Mouse (Mus musculus) MEL (cell line): ENCODE results near the gene 1700021F05Rik. TPM values are rescaled to one million over a fixed set of nuclear protein-coding genes. Genes with fewer than 3 reads are reported as not detected.

Experiments
- DNase-seq: peaks from one replicate; pipeline ENCODE4 v3.0.0; 2011; ENCODE audit warnings: low read depth, low spot score
- H3K27ac ChIP-seq: 2 replicates; pipeline ENCODE4 v1.5.1; 2012; ENCODE audit warnings: low read depth, mild to moderate bottlenecking, control low read depth, low read length, moderate library complexity; ENCODE audit not compliant: control insufficient read depth
- H3K27me3 ChIP-seq, 2 experiments: fragments of 150-350 bp in 1 of 2; sonication (generic) in 1 of 2; 2 replicates each; pipeline ENCODE4 v1.6.1; 2012; ENCODE audit warnings: low read length in 2 of 2, mild to moderate bottlenecking in 2 of 2, improper control_type of control experiment in 1 of 2, moderate library complexity in 1 of 2; ENCODE audit not compliant: insufficient read depth in 2 of 2, control insufficient read depth in 1 of 2
- H3K36me3 ChIP-seq, 2 experiments: 2 replicates each; pipeline ENCODE4 v1.6.1; 2012 to 2014; ENCODE audit warnings: low read length in 2 of 2, improper control_type of control experiment in 1 of 2, inconsistent platforms in 1 of 2, mild to moderate bottlenecking in 1 of 2; ENCODE audit not compliant: insufficient read depth in 2 of 2, control insufficient read depth in 1 of 2
- H3K4me1 ChIP-seq, 2 experiments: fragments of 150-350 bp in 1 of 2; sonication (generic) in 1 of 2; 2 replicates each; pipeline ENCODE4 v1.6.1; 2012; ENCODE audit warnings: low read length in 2 of 2, improper control_type of control experiment in 1 of 2, mild to moderate bottlenecking in 1 of 2; ENCODE audit not compliant: insufficient read depth in 2 of 2, control insufficient read depth in 1 of 2
- H3K4me3 ChIP-seq, 2 experiments: fragments of 150-350 bp in 1 of 2; sonication (generic) in 1 of 2; 2 replicates each; pipeline ENCODE4 v1.5.1; 2012; ENCODE audit warnings: low read depth in 2 of 2, low read length in 2 of 2, mild to moderate bottlenecking in 2 of 2, moderate library complexity in 2 of 2, control low read depth in 1 of 2, improper control_type of control experiment in 1 of 2; ENCODE audit not compliant: control insufficient read depth in 1 of 2, insufficient read depth in 1 of 2
- H3K79me2 ChIP-seq: 2 replicates; pipeline ENCODE4 v1.6.1; 2012; ENCODE audit warnings: mild to moderate bottlenecking, low read length, moderate library complexity; ENCODE audit not compliant: control insufficient read depth, poor library complexity, insufficient read depth
- H3K9ac ChIP-seq: 2 replicates; pipeline ENCODE4 v1.6.1; 2012; ENCODE audit warnings: low read depth, mild to moderate bottlenecking, control low read depth, low read length, moderate library complexity; ENCODE audit not compliant: control insufficient read depth, poor library complexity, severe bottlenecking
- H3K9me3 ChIP-seq: fragments of 150-350 bp; sonication (generic); replicated peaks from 2 replicates; pipeline ENCODE4 v1.6.1; 2012; ENCODE audit warnings: mild to moderate bottlenecking, low read length, improper control_type of control experiment, moderate library complexity; ENCODE audit not compliant: insufficient read depth
- CHD1 ChIP-seq: IDR thresholded peaks from 2 replicates; pipeline ENCODE4 v1.6.1; 2012; ENCODE audit warnings: low read depth, mild to moderate bottlenecking, inconsistent platforms, low read length, improper control_type of control experiment
- CHD2 ChIP-seq: IDR thresholded peaks from 2 replicates; pipeline ENCODE4 v1.6.1; 2011; ENCODE audit warnings: low read length, improper control_type of control experiment
- CTCF ChIP-seq, 3 experiments: IDR thresholded peaks in 2 of 3; conservative IDR thresholded peaks in 1 of 3; 2 replicates each; pipeline ENCODE4 v1.5.1; 2011 to 2012; ENCODE audit warnings: low read length in 3 of 3, low read depth in 2 of 3, mild to moderate bottlenecking in 2 of 3, improper control_type of control experiment in 1 of 3, inconsistent platforms in 1 of 3, mixed read lengths in 1 of 3, moderate library complexity in 1 of 3; ENCODE audit not compliant: control insufficient read depth in 1 of 3, insufficient read depth in 1 of 3, poor library complexity in 1 of 3, severe bottlenecking in 1 of 3
- E2F4 ChIP-seq: IDR thresholded peaks from 2 replicates; pipeline ENCODE4 v1.6.1; 2011; ENCODE audit warnings: low read depth, low read length, improper control_type of control experiment, borderline replicate concordance
- EP300 ChIP-seq, 2 experiments: IDR thresholded peaks; 2 replicates each; pipeline ENCODE4 v1.6.1; 2011; ENCODE audit warnings: improper control_type of control experiment in 2 of 2, low read length in 2 of 2, low read depth in 1 of 2, mild to moderate bottlenecking in 1 of 2
- ETS1 ChIP-seq: IDR thresholded peaks from 2 replicates; pipeline ENCODE4 v1.6.1; 2012; ENCODE audit warnings: low read depth, mild to moderate bottlenecking, inconsistent platforms, low read length, improper control_type of control experiment, moderate library complexity
- GABPA ChIP-seq: IDR thresholded peaks from 2 replicates; pipeline ENCODE4 v1.6.1; 2012; ENCODE audit warnings: low read depth, mild to moderate bottlenecking, inconsistent platforms, low read length, improper control_type of control experiment, moderate library complexity
- MXI1 ChIP-seq: IDR thresholded peaks from 2 replicates; pipeline ENCODE4 v1.6.1; 2011; ENCODE audit warnings: mild to moderate bottlenecking, low read depth, low read length, improper control_type of control experiment
- MYC ChIP-seq: IDR thresholded peaks from 2 replicates; pipeline ENCODE4 v1.6.1; 2011; ENCODE audit warnings: low read depth, mild to moderate bottlenecking, low read length, improper control_type of control experiment, moderate library complexity
- NELFE ChIP-seq: IDR thresholded peaks from 2 replicates; pipeline ENCODE4 v1.6.1; 2011; ENCODE audit warnings: low read depth, low read length, improper control_type of control experiment
- NRF1 ChIP-seq: IDR thresholded peaks from 2 replicates; pipeline ENCODE4 v1.6.1; 2014; ENCODE audit warnings: low read depth, mild to moderate bottlenecking, inconsistent platforms, low read length, improper control_type of control experiment, moderate library complexity; ENCODE audit not compliant: poor library complexity, insufficient read depth, severe bottlenecking
- POLR2AphosphoS2 ChIP-seq: IDR thresholded peaks from 2 replicates; pipeline ENCODE4 v1.6.1; 2011; ENCODE audit warnings: low read length, improper control_type of control experiment
- POLR2AphosphoS5 ChIP-seq: IDR thresholded peaks from 2 replicates; pipeline ENCODE4 v1.6.1; 2012; ENCODE audit warnings: low read depth, borderline replicate concordance, mild to moderate bottlenecking, inconsistent platforms, low read length, moderate library complexity, mixed read lengths
- RAD21 ChIP-seq: IDR thresholded peaks from 2 replicates; pipeline ENCODE4 v1.6.1; 2011; ENCODE audit warnings: mild to moderate bottlenecking, low read depth, low read length, improper control_type of control experiment
- RCOR1 ChIP-seq: IDR thresholded peaks from 2 replicates; pipeline ENCODE4 v1.6.1; 2012; ENCODE audit warnings: low read depth, mild to moderate bottlenecking, inconsistent platforms, low read length, improper control_type of control experiment
- SIN3A ChIP-seq: IDR thresholded peaks from 2 replicates; pipeline ENCODE4 v1.6.1; 2012; ENCODE audit warnings: low read length, improper control_type of control experiment, inconsistent platforms
- SMC3 ChIP-seq: IDR thresholded peaks from 2 replicates; pipeline ENCODE4 v1.6.1; 2011; ENCODE audit warnings: low read depth, low read length, improper control_type of control experiment
- TAL1 ChIP-seq: IDR thresholded peaks from 2 replicates; pipeline ENCODE4 v1.6.1; 2012; ENCODE audit warnings: mild to moderate bottlenecking, inconsistent platforms, low read length, moderate library complexity, mixed read lengths
- USF1 ChIP-seq: IDR thresholded peaks from 2 replicates; pipeline ENCODE4 v1.6.1; 2014; ENCODE audit warnings: low read depth, mild to moderate bottlenecking, inconsistent platforms, low read length, improper control_type of control experiment, moderate library complexity
- USF2 ChIP-seq, 2 experiments: IDR thresholded peaks; 2 replicates each; pipeline ENCODE4 v1.6.1; 2011 to 2012; ENCODE audit warnings: improper control_type of control experiment in 2 of 2, low read length in 2 of 2, borderline replicate concordance in 1 of 2, inconsistent platforms in 1 of 2, low read depth in 1 of 2, mild to moderate bottlenecking in 1 of 2; ENCODE audit not compliant: insufficient read depth in 1 of 2
- ZC3H11A ChIP-seq: IDR thresholded peaks from 2 replicates; pipeline ENCODE4 v1.6.1; 2012; ENCODE audit warnings: low read depth, mild to moderate bottlenecking, inconsistent platforms, low read length, improper control_type of control experiment
- polyA plus RNA-seq, 2 experiments: library from polyadenylated mRNA; stranded (reverse) in 1 of 2; unstranded in 1 of 2; fragments of >175 nt in 1 of 2; fragments of >200 nt in 1 of 2; gene quantifications; 2 replicates each; pipeline versions ENCODE4 v1.2.1 to v1.2.4; 2012; ENCODE audit warnings: low replicate concordance in 2 of 2, low read depth in 1 of 2; ENCODE audit not compliant: insufficient read length in 2 of 2, insufficient read depth in 1 of 2, missing spikeins in 1 of 2
- total RNA-seq: library from RNA; depleted of rRNA; stranded (reverse); fragments of 300-350 nt; gene quantifications from 2 replicates; pipeline ENCODE4 v1.2.3, GENCODE M21; 2012

1700021F05Rik gene
- total and polyA plus RNA-seq, 3 experiments: 66.5 to 93.8 TPM; not detected in 1

DNA sequence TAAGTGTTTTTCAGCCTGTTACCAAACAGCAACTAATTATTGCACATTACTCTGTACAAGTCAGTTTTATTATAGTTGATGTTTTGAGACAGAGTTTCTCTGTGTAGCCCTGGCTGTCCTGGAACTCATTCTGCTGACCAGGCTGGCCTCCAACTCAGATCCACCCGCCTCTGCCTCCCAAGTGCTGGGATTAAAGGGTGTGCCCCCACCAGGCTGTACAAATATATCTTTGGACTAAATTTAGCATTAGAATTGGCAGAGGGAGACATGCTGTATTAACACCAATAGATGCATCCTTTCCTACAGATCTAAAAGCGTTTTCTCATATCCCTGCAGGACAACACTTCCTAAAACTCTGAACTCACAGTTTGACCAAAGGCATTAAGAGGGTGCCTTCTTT, 33.6 kb upstream of the 1700021F05Rik start:
- DNase-seq: no peak
- H3K36me3 ChIP-seq: no peaks in the 10 kb centered on the region
- no peak overlapping the region for H3K27ac ChIP-seq
- no peak overlapping the region for H3K4me3 ChIP-seq
- H3K9ac ChIP-seq: no peak overlapping the region
- TF ChIP-seq RCOR1 (no peak), NRF1 (no peak), MXI1 (no peak), CHD1 (no peak), SIN3A (no peak; the same call in 1 of the 2 replicates), SMC3 (no peak), E2F4 (no peak), ETS1 (no peak), USF1 (no peak), USF2 (IDR thresholded peaks at IDR 0.05; ENCODE audit: borderline replicate concordance in 1 of 2, insufficient read depth in 1 of 2, low read depth in 1 of 2, low read length in 2 of 2) (no peak), CTCF (IDR thresholded peaks at IDR 0.05 in 2 of 3, conservative IDR thresholded peaks at IDR 0.05 in 1 of 3; ENCODE audit: control insufficient read depth in 1 of 3, insufficient read depth in 1 of 3, low read depth in 2 of 3, low read length in 3 of 3, poor library complexity in 1 of 3, severe bottlenecking in 1 of 3) (no peak), CHD2 (no peak), RAD21 (no peak), EP300 (IDR thresholded peaks at IDR 0.05; ENCODE audit: low read depth in 1 of 2, low read length in 2 of 2) (no peak)
- peaks cover 5% of the 10 kb centered on the region for H3K79me2 ChIP-seq
- H3K27me3 ChIP-seq: no peaks in the 10 kb centered on the region
- no peaks in the 10 kb centered on the region for H3K4me1 ChIP-seq
- H3K9me3 ChIP-seq: no peaks in the 10 kb centered on the region

DNA sequence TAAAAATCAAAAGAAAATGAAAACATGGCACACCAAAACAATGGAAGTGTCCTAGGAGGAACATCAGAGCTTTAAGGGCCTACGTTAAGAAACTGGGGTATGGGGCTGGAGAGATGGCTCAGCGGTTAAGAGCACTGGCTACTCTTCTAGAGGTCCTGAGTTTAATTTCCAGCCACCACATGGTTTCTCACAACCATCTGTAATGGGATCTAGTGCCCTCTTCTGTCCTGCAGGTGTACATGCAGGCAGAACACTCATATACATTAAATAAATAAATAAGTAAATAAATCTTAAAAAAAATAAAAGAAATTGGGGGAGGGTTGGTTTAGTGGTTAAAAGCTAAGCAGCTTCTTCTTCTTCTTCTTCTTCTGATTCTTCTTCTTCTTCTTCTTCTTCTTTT, 20.5 kb upstream of the 1700021F05Rik start:
- Histone ChIP-seq H3K4me1 (peaks cover 3 to 7% of the 10 kb centered on the region in 2 experiments; a peak in 3 of 4 replicates), H3K9me3 (no peaks in the 10 kb centered on the region), H3K27ac (no peak overlapping the region), H3K27me3 (no peaks in the 10 kb centered on the region), H3K4me3 (no peak overlapping the region), H3K36me3 (peaks cover 0 to 3% of the 10 kb centered on the region in 2 experiments; a peak in 1 of 4 replicates), H3K79me2 (no peaks in the 10 kb centered on the region), H3K9ac (no peak overlapping the region)
- DNase-seq: peak; percentile 32
- TF ChIP-seq NELFE (no peak), USF1 (no peak), ZC3H11A (0 out of 2 replicates have a peak, but pooled peaks have one; percentile 14), POLR2AphosphoS5 (no peak), RAD21 (peak; percentile 31), GABPA (no peak), SMC3 (peak; percentile 36), CTCF (IDR thresholded peaks at IDR 0.05 in 2 of 3, conservative IDR thresholded peaks at IDR 0.05 in 1 of 3; ENCODE audit: control insufficient read depth in 1 of 3, insufficient read depth in 1 of 3, low read depth in 2 of 3, low read length in 3 of 3, poor library complexity in 1 of 3, severe bottlenecking in 1 of 3) (peak in 2 of 3 experiments; percentile 24 to 36; a peak in 3 of 6 replicates), MYC (peak; percentile 27; the same call in 1 of the 2 replicates), CHD2 (no peak), POLR2AphosphoS2 (no peak), TAL1 (no peak)
